Mouse (Mus musculus): ENCODE data around the gene Tom1l2.

The Tom1l2 gene

DNA sequence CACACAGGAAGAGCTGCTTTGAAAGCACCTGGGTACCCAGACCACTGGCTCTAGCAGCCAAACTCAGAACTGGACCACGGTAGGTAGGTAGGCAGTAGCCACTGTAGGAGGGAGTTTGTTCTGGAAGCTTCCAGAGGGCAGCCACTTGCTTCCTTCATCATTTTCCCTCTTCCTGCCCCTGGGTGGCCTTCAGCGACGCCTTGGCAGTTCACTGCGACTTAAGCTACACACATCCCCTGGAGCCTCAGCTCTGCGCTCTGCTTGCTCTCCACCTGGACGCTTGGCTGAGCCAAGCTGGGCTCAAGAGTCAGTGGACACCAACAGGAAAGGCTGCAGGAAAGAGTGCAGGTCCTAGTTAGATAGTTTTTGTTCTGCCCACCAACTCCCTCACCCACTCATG, 174.7 kb downstream of the Tom1l2 start:
- ATAC-seq (ENCODE audit: low TSS enrichment) = no peak

DNA sequence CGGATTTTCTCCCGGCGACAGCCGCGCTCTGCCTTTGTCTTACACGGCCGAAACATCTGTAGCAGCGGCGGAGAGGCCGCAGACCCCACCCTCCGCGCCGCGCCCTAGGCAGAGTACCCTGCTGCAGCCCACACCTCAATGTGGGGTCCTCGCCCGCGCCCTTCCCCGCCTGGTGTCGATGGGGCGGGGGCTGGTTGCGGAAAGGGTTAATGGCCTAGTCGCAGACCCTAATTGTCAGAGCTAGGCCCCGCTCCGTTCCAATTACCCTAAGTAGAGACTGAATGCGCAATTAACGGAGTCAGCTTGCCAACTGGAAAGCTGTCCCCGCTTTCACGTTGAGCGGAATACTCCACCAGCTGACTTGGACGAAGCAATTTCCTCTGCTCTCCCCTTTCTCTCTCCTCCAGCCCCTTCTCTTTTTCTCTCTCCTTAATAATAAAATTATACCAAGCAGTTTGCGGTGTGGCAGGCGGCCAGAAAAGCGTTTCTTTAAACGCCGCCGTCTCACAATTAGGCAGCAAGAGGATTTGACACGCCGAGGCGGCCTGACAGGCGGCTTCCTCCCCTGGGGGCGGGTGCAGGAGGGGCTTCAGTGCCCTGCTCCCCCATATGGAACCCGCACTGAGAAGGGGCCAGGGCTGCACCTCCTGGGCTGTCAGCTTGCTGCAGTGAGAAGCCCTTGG, 175.6 kb downstream of the Tom1l2 start:
- peak; percentile 12 for ATAC-seq (ENCODE audit: low TSS enrichment)
